In genomic region chr17:83353460-83353859, GRCm38 (mm10) we compare ENCODE assay signal across 11 mouse cellular contexts. TPM values are rescaled to one million over a fixed set of nuclear protein-coding genes. Genes with fewer than 3 reads are reported as not detected.
DNase-seq lines count a peak whose midpoint lies in the region; ATAC-seq and TF ChIP-seq lines count a peak whose summit lies in the region.
"Had no signal": no experiment of that assay in that cellular context is flagged by ENCODE, and none has a peak within 500 bp of the region (broad histone marks: within the 10 kb centered on the region; RNA-seq: fewer than 3 reads in every experiment).

No protein-coding gene starts in this region.

- H3K4me2 ChIP-seq in kidney, embryonic 15.5 days: peak overlapping the region; percentile 75; the same call in 1 of the 2 replicates
- peak overlapping the region; percentile 52; the same call in 1 of the 2 replicates for H3K4me2 ChIP-seq in intestine, postnatal 0 days (replicated peaks; ENCODE audit: low read depth)

- H3K27me3 ChIP-seq in kidney, embryonic 15.5 days: no peaks in the 10 kb centered on the region
- H3K27me3 ChIP-seq in intestine, postnatal 0 days (replicated peaks; ENCODE audit: control insufficient read depth, insufficient read depth, low read length): no peaks in the 10 kb centered on the region
- H3K27me3 ChIP-seq: midbrain, embryonic 12.5 days had no signal

- no peaks in the 10 kb centered on the region for H3K9me3 ChIP-seq in kidney, embryonic 15.5 days (replicated peaks)
- H3K9me3 ChIP-seq in intestine, postnatal 0 days (ENCODE audit: control insufficient read depth): no peaks in the 10 kb centered on the region
- H3K9me3 ChIP-seq: midbrain, embryonic 12.5 days had no signal

- no peak overlapping the region for H3K27ac ChIP-seq in kidney, embryonic 15.5 days
- H3K27ac ChIP-seq in intestine, postnatal 0 days (ENCODE audit: low read depth, low read length): no peak overlapping the region
- H3K27ac ChIP-seq: midbrain, embryonic 12.5 days had no signal

- H3K9ac ChIP-seq in kidney, embryonic 15.5 days: 0 out of 2 replicates have a peak overlapping the region, but pooled peaks have one; percentile 7
- H3K9ac ChIP-seq in intestine, postnatal 0 days (ENCODE audit: low read depth, low read length): no peak overlapping the region
- H3K9ac ChIP-seq: midbrain, embryonic 12.5 days had no signal

- ATAC-seq in kidney, embryonic 15.5 days (replicated peaks; ENCODE audit: low FRiP score): no peak
- ATAC-seq in intestine, postnatal 0 days: no peak

- H3K4me1 ChIP-seq in kidney, embryonic 15.5 days: peaks cover 20% of the 10 kb centered on the region
- 0 out of 2 replicates have a peak, but pooled peaks cover 9% of the 10 kb centered on the region for H3K4me1 ChIP-seq in intestine, postnatal 0 days (replicated peaks; ENCODE audit: control insufficient read depth, insufficient read depth, low read length)

- H3K36me3 ChIP-seq in kidney, embryonic 15.5 days: no peaks in the 10 kb centered on the region
- no peaks in the 10 kb centered on the region for H3K36me3 ChIP-seq in intestine, postnatal 0 days (ENCODE audit: control insufficient read depth, insufficient read depth)
- H3K36me3 ChIP-seq: midbrain, embryonic 12.5 days had no signal

- H3K4me3 ChIP-seq in kidney, embryonic 15.5 days (replicated peaks): no peak overlapping the region
- H3K4me3 ChIP-seq in intestine, postnatal 0 days (ENCODE audit: low read depth, low read length): no peak overlapping the region

- WGBS in kidney, embryonic 15.5 days: 51% methylated on average over 4 of the region's 4 CpGs
- WGBS in intestine, postnatal 0 days: 32% methylated on average over 4 of the region's 4 CpGs

- no peak for DNase-seq in kidney, postnatal 14 days
- DNase-seq in 3T3-L1 (ENCODE audit: low read depth, low spot score) (peak; percentile 34), 416B (ENCODE audit: low read depth) (peak; percentile 54)
- no peak for DNase-seq in testis, postnatal 14 days (ENCODE audit: low spot score)
- no peak for DNase-seq in spleen, postnatal 14 days (ENCODE audit: low spot score in 2 of 2)
- DNase-seq: adrenal gland, postnatal 36 days; cerebellum, adult 9-11 months; kidney, adult 2 months had no signal

- TF ChIP-seq CTCF in intestine, postnatal 0 days (IDR thresholded peaks at IDR 0.05; ENCODE audit: low read depth): no peak

RNA-seq across cellular contexts. Expression of gene Eml4, which starts 2.7 kb away (rescaled TPM):
- polyA plus RNA-seq in kidney, embryonic 15.5 days (2015; fragmentation: Nextera tagmentation; extraction: Ambion mirVana): 35.6 and 37.3 TPM in 2 replicates
- polyA plus RNA-seq in intestine, postnatal 0 days (2015; fragmentation: Nextera tagmentation; extraction: Ambion mirVana): 13.2 and 15.0 TPM in 2 replicates

Comparison
In these comparisons a context has a peak if more than half of its experiments do, and no peak if none do; other contexts are left out.
1. DNase-seq: peak in 3T3-L1 (single experiment) and 416B (single experiment); none in kidney, postnatal 14 days (single experiment), testis, postnatal 14 days (single experiment) and spleen, postnatal 14 days (0 of 2).